Mouse (Mus musculus) spleen, adult 2 months (tissue): ENCODE measurements around the gene Clcn5. TPM values are rescaled to one million over a fixed set of nuclear protein-coding genes. Genes with fewer than 3 reads are reported as not detected.

Experiments
- DNase-seq, 2 experiments: peaks; one replicate each; pipeline versions ENCODE4 v3.0.0 to v3.0.0-alpha.2; 2012 to 2021; ENCODE audit warnings: low spot score in 2 of 2, low read depth in 1 of 2
- H3K27ac ChIP-seq: fragments of 200-500 bp; 2 replicates; pipeline ENCODE4 v1.5.1; 2012; ENCODE audit warnings: low read length, inconsistent platforms; ENCODE audit not compliant: insufficient read depth
- H3K27me3 ChIP-seq: fragments of 200-500 bp; 2 replicates; pipeline ENCODE4 v1.6.1; 2012; ENCODE audit warnings: mild to moderate bottlenecking, moderate library complexity, low read length, inconsistent platforms; ENCODE audit not compliant: control insufficient read depth, insufficient read depth
- H3K36me3 ChIP-seq: fragments of 200-500 bp; 2 replicates; pipeline ENCODE4 v1.6.1; 2012; ENCODE audit warnings: mild to moderate bottlenecking, low read length, inconsistent platforms; ENCODE audit not compliant: control insufficient read depth, insufficient read depth
- H3K4me1 ChIP-seq: fragments of 200-500 bp; 2 replicates; pipeline ENCODE4 v1.6.1; 2011; ENCODE audit warnings: inconsistent platforms; ENCODE audit not compliant: control insufficient read depth, insufficient read depth, insufficient read length
- H3K4me3 ChIP-seq: fragments of 200-500 bp; 2 replicates; pipeline ENCODE4 v1.5.1; 2011; ENCODE audit warnings: mild to moderate bottlenecking, inconsistent platforms; ENCODE audit not compliant: insufficient read depth, insufficient read length; ENCODE audit errors: extremely low read depth
- CTCF ChIP-seq: fragments of 200-500 bp; IDR thresholded peaks from 2 replicates; pipeline ENCODE4 v1.5.1; 2011; ENCODE audit warnings: mild to moderate bottlenecking, inconsistent platforms; ENCODE audit not compliant: insufficient read depth, insufficient read length, insufficient replicate concordance; ENCODE audit errors: extremely low read depth
- POLR2A ChIP-seq: fragments of 200-500 bp; IDR thresholded peaks from 2 replicates; pipeline ENCODE4 v1.6.1; 2011; ENCODE audit warnings: low read depth, low read length, inconsistent platforms
- WGBS: fragments of 180-500 bp; shearing (Covaris S2); methylation state at CpG from one replicate; pipeline ENCODE4 v1.1.7; 2018; 5-methylcytosine and 5-hydroxymethylcytosine counted together
- polyA plus RNA-seq: library from polyadenylated mRNA; depleted of rRNA; stranded (reverse); fragments of >200 nt; gene quantifications from 2 replicates; pipeline ENCODE4 v1.2.3, GENCODE M21; 2012; rRNA removed

The Clcn5 gene
- polyA plus RNA-seq, 1 experiment, result 1.8 TPM

DNA sequence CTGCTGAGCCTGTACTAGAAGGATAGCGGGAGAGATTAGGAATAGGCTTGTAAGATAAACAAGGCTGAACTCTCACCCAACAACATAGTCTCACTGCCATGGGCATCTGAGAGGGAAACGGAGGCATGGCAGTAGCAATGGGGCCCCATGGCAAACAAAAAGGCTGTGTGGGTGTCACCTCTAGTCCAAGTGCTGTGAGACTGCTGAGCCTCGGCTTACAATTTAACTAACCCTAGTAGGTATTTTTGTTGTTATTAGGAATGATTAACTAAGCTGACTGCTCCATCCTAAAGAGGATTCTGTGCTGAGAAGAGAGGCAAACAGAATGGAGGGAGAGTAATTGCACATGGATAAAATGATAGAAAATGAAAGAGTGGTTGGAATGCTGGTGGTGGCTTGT is 161.2 kb downstream of the Clcn5 start:
- no peak for DNase-seq
- H3K27me3 ChIP-seq, result no peaks in the 10 kb centered on the region
- H3K4me1 ChIP-seq, result no peaks in the 10 kb centered on the region
- TF ChIP-seq POLR2A, result no peak
- TF ChIP-seq CTCF, result no peak
- H3K36me3 ChIP-seq, result no peaks in the 10 kb centered on the region
- WGBS, result 95% methylated on average over 3 of the region's 3 CpGs
- no peak overlapping the region for H3K27ac ChIP-seq
- H3K4me3 ChIP-seq, result no peak overlapping the region

DNA sequence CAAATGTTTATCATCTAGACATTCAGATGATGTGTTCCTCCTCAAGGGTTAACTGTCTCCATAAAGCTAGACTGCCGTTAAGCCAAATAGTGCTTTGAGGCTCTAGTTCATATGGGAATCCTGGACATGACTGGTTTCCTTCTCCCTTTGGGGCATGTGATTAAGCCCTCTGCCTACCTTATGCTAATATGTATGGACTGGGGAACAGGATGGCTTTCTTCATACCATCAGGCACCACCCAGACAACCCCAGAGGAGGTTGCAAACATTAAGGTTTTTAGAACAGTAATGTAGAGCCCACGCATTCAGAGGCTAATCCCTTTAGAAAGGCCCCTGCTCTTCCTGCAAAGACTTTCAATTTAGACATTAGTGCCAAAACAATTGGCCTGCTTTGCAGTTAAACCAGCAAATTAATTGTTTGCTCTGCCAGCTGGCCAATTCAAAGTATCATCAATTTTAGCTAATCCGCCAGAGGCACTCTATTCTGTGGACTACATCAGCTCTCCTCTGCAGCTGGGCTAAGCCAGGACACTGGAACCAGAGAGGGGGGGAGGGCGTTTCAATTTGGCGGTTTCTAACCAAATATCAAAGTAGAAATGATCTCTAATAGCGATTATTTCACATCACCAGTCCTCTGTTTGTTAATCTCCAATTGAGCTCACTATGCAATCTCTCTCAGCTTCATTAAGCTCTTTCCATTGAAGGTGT is 163.0 kb downstream of the Clcn5 start:
- Histone ChIP-seq H3K4me3 (no peak overlapping the region), H3K27ac (no peak overlapping the region), H3K27me3 (no peaks in the 10 kb centered on the region), H3K36me3 (no peaks in the 10 kb centered on the region), H3K4me1 (no peaks in the 10 kb centered on the region)
- no peak for DNase-seq
- 87% methylated on average over 6 of the region's 6 CpGs for WGBS
- TF ChIP-seq POLR2A, result no peak

DNA sequence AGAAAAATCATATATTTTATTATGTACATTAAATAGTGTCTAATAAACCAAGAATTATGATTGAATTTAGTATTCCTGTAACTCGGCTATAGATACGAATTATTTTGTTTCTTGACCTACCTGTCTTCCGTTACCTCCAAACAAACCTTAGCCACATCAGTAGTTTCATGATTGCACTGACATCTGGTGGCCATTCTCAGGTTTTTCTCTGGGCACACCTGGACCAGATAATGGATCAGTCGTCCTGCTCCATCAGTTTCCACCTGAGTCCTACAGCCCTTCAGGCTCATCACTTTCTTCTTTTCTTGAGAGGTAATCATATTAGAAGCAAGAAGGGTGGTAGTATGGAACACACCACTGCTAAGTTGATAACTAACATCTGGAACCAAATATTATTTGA is 169.0 kb downstream of the Clcn5 start:
- no peak for DNase-seq
- no peaks in the 10 kb centered on the region for H3K27me3 ChIP-seq
- H3K27ac ChIP-seq, result no peak overlapping the region
- TF ChIP-seq POLR2A (no peak), CTCF (no peak)
- no peaks in the 10 kb centered on the region for H3K4me1 ChIP-seq
- H3K4me3 ChIP-seq, result no peak overlapping the region
- H3K36me3 ChIP-seq, result no peaks in the 10 kb centered on the region
- WGBS, result 78% methylated on average over 4 of the region's 4 CpGs

DNA sequence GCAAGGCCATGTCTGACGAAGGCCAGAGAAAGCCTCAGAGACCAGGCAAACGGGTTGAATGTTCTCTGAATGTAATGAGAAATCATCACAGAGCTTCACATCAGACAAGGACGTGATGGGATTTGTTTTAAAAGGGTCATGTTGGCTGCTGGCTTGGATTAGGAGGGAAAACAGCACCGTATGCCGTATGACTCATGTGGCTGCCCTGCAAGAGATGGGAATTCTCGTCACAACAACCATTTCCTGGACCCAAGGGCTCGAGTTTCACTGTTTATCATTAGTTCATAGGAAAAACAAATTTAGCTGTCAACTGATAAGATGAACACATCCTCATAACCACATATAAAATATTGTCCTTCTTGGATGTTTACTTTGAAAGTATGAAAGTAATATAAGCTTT is 173.0 kb downstream of the Clcn5 start:
- no peak for TF ChIP-seq POLR2A
- no peak for TF ChIP-seq CTCF
- no peak for DNase-seq
- WGBS, result 67% methylated on average over 7 of the region's 7 CpGs
- Histone ChIP-seq H3K4me3 (no peak overlapping the region), H3K27ac (no peak overlapping the region), H3K27me3 (no peaks in the 10 kb centered on the region), H3K4me1 (no peaks in the 10 kb centered on the region), H3K36me3 (no peaks in the 10 kb centered on the region)

DNA sequence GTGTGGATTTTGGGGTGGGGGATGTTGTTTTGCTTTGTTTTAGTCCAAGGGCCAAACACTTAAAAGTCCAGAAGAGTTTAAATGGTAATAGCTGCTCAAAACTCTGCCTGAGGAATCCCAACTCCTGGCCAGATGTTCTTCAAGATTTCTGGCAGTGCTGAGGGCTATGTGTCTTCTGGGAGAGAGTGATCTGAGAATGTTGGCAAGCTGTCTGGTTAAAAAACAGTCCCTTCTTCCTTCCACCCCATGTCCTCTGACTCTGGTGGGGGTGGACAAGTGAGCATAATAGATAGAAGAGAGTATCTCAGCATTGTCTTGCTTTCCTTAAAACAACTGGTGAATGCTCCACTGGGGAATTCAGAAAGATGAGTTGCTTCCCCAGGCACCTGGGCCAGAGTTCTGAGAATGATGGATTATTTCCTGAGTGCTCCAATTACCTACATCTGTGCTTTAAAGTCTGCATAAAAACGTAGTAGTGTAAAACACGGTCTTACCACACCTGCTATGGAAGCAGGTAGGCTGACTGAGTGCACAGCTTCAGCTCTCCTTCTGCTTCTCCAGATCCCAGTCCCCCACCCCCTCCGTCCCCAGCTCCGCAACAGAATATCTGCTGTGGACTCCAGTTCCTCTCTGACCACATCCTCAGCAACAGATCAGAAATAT is 197.4 kb downstream of the Clcn5 start:
- 60% methylated on average over 4 of the region's 4 CpGs for WGBS
- no peak overlapping the region for H3K4me3 ChIP-seq

DNA sequence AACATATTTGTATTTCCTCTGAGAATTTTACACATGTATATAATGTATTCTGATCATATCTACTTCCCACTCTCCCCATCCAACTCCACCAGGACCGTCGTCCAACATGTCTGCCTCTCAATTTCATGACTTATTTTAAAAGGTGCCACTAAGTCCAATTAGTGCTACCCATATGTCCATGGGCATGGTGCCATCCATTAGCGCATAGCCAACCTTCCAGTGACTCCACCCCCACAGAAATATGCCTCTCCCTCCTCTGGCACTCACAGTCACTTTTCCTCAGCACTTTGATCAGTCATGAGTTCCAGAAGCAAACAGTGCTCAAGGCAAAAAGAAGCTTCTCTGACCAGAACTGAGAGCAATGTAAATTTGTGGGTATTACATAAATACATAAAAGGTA is 204.3 kb downstream of the Clcn5 start:
- no peak overlapping the region for H3K4me3 ChIP-seq
- no peaks in the 10 kb centered on the region for H3K27me3 ChIP-seq
- H3K4me1 ChIP-seq, result no peaks in the 10 kb centered on the region
- WGBS, result 80% methylated on average over 3 of the region's 3 CpGs
- no peaks in the 10 kb centered on the region for H3K36me3 ChIP-seq
- TF ChIP-seq CTCF (no peak), POLR2A (no peak)
- no peak overlapping the region for H3K27ac ChIP-seq
- DNase-seq, result no peak

More for the DNA sequence above, 197.4 kb downstream of the Clcn5 start:
- Histone ChIP-seq H3K27ac (no peak overlapping the region), H3K36me3 (no peaks in the 10 kb centered on the region), H3K4me1 (no peaks in the 10 kb centered on the region), H3K27me3 (no peaks in the 10 kb centered on the region)
- DNase-seq, result no peak
- TF ChIP-seq POLR2A, result no peak

Other genes with a start within 250 kb of the Clcn5 start
- 0.32 and 0.43 TPM in 2 replicates for gene Usp27x, start 56.5 kb upstream of the Clcn5 start, polyA plus RNA-seq